Mouse (Mus musculus) heart, embryonic 14.5 days (tissue): ENCODE measurements around the gene Sox2. TPM values are rescaled to one million over a fixed set of nuclear protein-coding genes. Genes with fewer than 3 reads are reported as not detected.

Experiments
- ATAC-seq: fragments of 200-750 bp; cut with Nextera tagmentation; 2 replicates; pipeline ENCODE4 v1.8.0; 2017; ENCODE audit warnings: low read depth, moderate TSS enrichment; ENCODE audit not compliant: insufficient number of reproducible peaks, insufficient read depth, low FRiP score
- H3K27ac ChIP-seq, 2 experiments: fragments of 200-500 bp in 1 of 2; fragments of 300-500 bp in 1 of 2; sonication (generic) in 1 of 2; replicated peaks in 1 of 2; 2 replicates each; pipeline ENCODE4 v1.5.1; 2012 to 2014; ENCODE audit warnings: low read depth in 2 of 2, low read length in 2 of 2, control low read depth in 1 of 2, mild to moderate bottlenecking in 1 of 2, mixed read lengths in 1 of 2; ENCODE audit not compliant: control insufficient read depth in 1 of 2, insufficient read depth in 1 of 2
- H3K27me3 ChIP-seq: fragments of 300-500 bp; sonication (generic); 2 replicates; pipeline ENCODE4 v1.6.1; 2014; ENCODE audit warnings: mild to moderate bottlenecking, low read length, control low read depth; ENCODE audit not compliant: control insufficient read depth, insufficient read depth
- H3K36me3 ChIP-seq: fragments of 300-500 bp; sonication (generic); 2 replicates; pipeline ENCODE4 v1.6.1; 2014; ENCODE audit warnings: mild to moderate bottlenecking, control low read depth, low read length, mixed read lengths; ENCODE audit not compliant: control insufficient read depth, insufficient read depth
- H3K4me1 ChIP-seq, 2 experiments: fragments of 200-500 bp in 1 of 2; fragments of 300-500 bp in 1 of 2; sonication (generic) in 1 of 2; 2 replicates each; pipeline ENCODE4 v1.6.1; 2012 to 2014; ENCODE audit warnings: low read length in 2 of 2, control low read depth in 1 of 2, mixed read lengths in 1 of 2; ENCODE audit not compliant: control insufficient read depth in 2 of 2, insufficient read depth in 2 of 2
- H3K4me2 ChIP-seq: fragments of 300-500 bp; sonication (generic); 2 replicates; pipeline ENCODE4 v1.6.1; 2014; ENCODE audit warnings: mild to moderate bottlenecking, low read length
- H3K4me3 ChIP-seq, 2 experiments: fragments of 200-500 bp in 1 of 2; fragments of 300-500 bp in 1 of 2; sonication (generic) in 1 of 2; 2 replicates each; pipeline ENCODE4 v1.5.1; 2012 to 2014; ENCODE audit warnings: low read length in 2 of 2, mild to moderate bottlenecking in 2 of 2, control low read depth in 1 of 2, low read depth in 1 of 2, moderate library complexity in 1 of 2; ENCODE audit not compliant: control insufficient read depth in 1 of 2, insufficient read depth in 1 of 2
- H3K9ac ChIP-seq: fragments of 300-500 bp; sonication (generic); 2 replicates; pipeline ENCODE4 v1.6.1; 2014; ENCODE audit warnings: mild to moderate bottlenecking, low read length
- H3K9me3 ChIP-seq: fragments of 300-500 bp; sonication (generic); 2 replicates; pipeline ENCODE4 v1.6.1; 2016; ENCODE audit warnings: low read length, control low read depth; ENCODE audit not compliant: control insufficient read depth
- WGBS: fragments of 180-500 bp; shearing (Covaris S2); extraction: QIAGEN DNeasy Blood & Tissue Kit; methylation state at CpG from one replicate; pipeline ENCODE4 v1.1.7; 2014; 5-methylcytosine and 5-hydroxymethylcytosine counted together
- polyA plus RNA-seq: library from polyadenylated mRNA; unstranded; fragments of >200 nt; fragmentation: Nextera tagmentation; extraction: Ambion mirVana; gene quantifications from 2 replicates; pipeline ENCODE4 v1.2.1, GENCODE M21; 2014

The Sox2 gene
- 0.24 TPM in 1 of 2 replicates, not detected in the other for polyA plus RNA-seq

DNA sequence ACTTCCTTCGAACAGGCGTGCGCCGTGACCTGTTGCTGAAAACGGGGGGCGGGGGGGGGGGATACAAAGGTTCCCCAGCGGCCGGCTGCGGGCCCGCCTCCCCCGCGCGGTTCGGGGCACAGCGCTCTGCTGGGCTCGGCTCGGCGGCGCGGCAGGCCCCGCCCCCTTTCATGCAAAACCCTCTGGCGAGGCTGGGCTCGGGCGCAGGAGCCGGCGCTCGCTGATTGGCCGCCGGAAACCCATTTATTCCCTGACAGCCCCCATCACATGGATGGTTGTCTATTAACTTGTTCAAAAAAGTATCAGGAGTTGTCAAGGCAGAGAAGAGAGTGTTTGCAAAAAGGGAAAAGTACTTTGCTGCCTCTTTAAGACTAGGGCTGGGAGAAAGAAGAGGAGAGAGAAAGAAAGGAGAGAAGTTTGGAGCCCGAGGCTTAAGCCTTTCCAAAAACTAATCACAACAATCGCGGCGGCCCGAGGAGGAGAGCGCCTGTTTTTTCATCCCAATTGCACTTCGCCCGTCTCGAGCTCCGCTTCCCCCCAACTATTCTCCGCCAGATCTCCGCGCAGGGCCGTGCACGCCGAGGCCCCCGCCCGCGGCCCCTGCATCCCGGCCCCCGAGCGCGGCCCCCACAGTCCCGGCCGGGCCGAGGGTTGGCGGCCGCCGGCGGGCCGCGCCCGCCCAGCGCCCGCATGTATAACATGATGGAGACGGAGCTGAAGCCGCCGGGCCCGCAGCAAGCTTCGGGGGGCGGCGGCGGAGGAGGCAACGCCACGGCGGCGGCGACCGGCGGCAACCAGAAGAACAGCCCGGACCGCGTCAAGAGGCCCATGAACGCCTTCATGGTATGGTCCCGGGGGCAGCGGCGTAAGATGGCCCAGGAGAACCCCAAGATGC lies at the start of gene Sox2:
Sox2 (plus strand) TSS at position 680 of the 895 bp plus-strand sequence.
- no peak within 1 kb of the TSS for H3K27ac ChIP-seq
- ATAC-seq: peak; percentile 80
- under 1% methylated on average over 83 of the region's 86 CpGs for WGBS
- no peaks in the 10 kb centered on the region for H3K36me3 ChIP-seq
- H3K4me3 ChIP-seq: peak within 1 kb of the TSS; percentile 41 to 43
- H3K9me3 ChIP-seq: no peaks in the 10 kb centered on the region
- H3K4me2 ChIP-seq: peak within 1 kb of the TSS; percentile 71
- peak within 1 kb of the TSS; percentile 45; the same call in 1 of the 2 replicates for H3K9ac ChIP-seq
- peaks cover 8 to 19% of the 10 kb centered on the region in 2 experiments; a peak in 3 of 4 replicates for H3K4me1 ChIP-seq
- H3K27me3 ChIP-seq: peaks cover 91% of the 10 kb centered on the region

DNA sequence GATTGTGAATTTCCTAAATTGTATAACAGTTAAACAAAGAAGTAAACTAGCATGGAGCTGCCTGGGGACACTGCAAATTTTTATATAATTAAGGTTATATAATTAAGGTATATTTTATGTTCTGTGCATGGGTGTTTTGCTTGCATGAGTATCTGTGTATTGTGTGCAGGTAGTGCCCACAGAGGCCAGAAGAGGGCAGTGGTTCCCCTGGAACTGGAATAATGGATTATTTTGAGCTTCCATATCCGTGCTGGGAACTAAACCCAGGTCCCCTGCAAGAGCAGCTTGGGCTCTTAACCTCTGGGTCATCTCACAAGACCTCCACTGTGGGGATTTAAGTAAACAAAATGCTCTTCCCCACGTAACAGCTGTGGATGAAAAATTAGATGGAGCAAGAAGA lies 49.1 kb upstream of the Sox2 start:
- ATAC-seq: no peak
- Histone ChIP-seq H3K9me3 (no peaks in the 10 kb centered on the region), H3K4me3 (no peak overlapping the region), H3K36me3 (no peaks in the 10 kb centered on the region), H3K27ac (no peak overlapping the region), H3K9ac (no peak overlapping the region), H3K4me1 (no peaks in the 10 kb centered on the region), H3K27me3 (no peaks in the 10 kb centered on the region), H3K4me2 (no peak overlapping the region)
- WGBS: 85% methylated on average over 2 of the region's 2 CpGs

DNA sequence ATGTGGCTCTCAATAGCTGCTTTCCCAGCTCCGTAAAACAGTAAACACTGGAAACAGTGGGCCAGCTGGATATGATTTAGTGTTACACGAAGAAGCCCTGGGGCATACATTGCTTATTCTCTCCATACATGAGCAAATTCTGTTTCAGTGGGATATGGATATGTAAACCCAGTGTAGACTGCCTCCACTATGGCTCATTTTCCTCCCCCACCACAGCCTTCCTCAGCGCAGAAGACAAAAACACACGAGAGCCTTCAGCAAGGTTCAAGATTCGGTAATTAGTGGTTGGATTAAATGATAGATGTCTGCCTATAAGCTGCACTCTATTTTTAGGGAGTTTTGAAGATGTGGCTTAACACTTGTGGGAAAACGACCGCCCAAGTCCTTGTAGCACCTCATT lies 36.1 kb upstream of the Sox2 start:
- 86% methylated on average over 7 of the region's 7 CpGs for WGBS
- H3K27me3 ChIP-seq: no peaks in the 10 kb centered on the region
- no peaks in the 10 kb centered on the region for H3K36me3 ChIP-seq
- H3K9me3 ChIP-seq: no peaks in the 10 kb centered on the region
- H3K9ac ChIP-seq: no peak overlapping the region
- no peak overlapping the region for H3K27ac ChIP-seq
- ATAC-seq: no peak
- H3K4me3 ChIP-seq: no peak overlapping the region
- H3K4me1 ChIP-seq: no peaks in the 10 kb centered on the region; a peak in 1 of 4 replicates
- no peak overlapping the region for H3K4me2 ChIP-seq

DNA sequence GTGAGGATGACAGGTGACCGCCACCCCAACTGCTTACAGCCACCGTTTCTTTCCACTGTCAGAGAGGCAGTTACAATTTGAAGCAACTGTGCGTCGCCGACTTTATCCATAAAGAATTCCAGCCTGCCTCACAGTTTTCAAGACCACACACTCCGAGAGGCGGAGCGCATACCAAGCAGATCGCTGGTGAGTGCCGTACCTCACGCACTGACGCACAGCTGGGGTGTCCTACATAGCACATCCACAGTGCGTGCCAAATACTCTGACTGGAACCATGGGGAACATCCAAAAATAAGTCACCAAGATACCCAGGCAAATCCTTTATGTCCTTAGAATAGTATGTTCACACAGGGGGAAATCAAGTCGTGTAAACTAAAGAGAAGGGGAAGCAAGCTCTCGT lies 34.7 kb upstream of the Sox2 start:
- H3K4me3 ChIP-seq: no peak overlapping the region
- 47% methylated on average over 15 of the region's 15 CpGs for WGBS
- H3K27ac ChIP-seq: no peak overlapping the region
- H3K4me2 ChIP-seq: peak overlapping the region; percentile 29
- no peak overlapping the region for H3K9ac ChIP-seq
- no peaks in the 10 kb centered on the region for H3K36me3 ChIP-seq
- no peak for ATAC-seq
- no peaks in the 10 kb centered on the region for H3K9me3 ChIP-seq
- H3K27me3 ChIP-seq: no peaks in the 10 kb centered on the region
- H3K4me1 ChIP-seq: no peaks in the 10 kb centered on the region; a peak in 1 of 4 replicates

DNA sequence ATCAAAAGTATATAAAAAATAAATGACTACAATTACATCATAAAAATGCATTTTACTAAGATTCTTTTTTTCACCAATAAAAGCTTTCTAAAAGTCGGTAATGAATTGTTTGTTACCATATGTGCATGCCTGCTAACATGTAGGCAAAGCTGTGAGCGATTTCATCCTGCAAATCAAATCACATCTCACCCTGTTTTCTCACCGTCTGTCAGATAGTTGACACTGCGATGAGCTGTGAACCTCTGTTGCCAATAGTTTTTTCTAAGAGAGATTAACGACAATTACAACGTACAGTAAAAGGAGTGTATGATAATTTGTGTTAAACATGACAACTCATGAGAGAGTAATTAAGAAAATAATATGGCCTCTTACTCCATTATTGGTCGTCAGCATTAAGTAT lies 31.3 kb upstream of the Sox2 start:
- Histone ChIP-seq H3K27ac (no peak overlapping the region), H3K9ac (no peak overlapping the region), H3K4me1 (no peaks in the 10 kb centered on the region; a peak in 1 of 4 replicates), H3K27me3 (no peaks in the 10 kb centered on the region), H3K36me3 (no peaks in the 10 kb centered on the region), H3K4me3 (no peak overlapping the region), H3K9me3 (no peaks in the 10 kb centered on the region), H3K4me2 (no peak overlapping the region)
- ATAC-seq: no peak
- 65% methylated on average over 7 of the region's 7 CpGs for WGBS

DNA sequence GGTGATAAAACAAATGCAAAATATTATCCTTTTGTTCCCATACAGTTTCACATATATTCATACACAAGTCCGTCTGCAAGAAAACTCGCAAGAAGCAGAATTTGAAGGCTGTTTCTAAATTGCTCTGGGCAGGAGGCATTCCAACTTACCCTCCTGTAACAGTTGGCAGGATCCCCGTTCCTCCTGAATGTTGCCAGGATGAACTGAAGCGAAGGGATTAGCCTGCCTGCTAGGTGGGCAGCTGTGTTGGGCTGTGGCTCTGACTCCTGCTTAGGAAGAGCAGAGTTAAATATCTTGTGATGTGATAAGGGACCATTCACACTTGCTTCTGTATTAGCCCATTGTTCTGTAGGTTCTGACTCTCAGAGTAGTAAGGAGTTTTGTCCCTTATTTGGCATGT lies 30.1 kb upstream of the Sox2 start:
- Histone ChIP-seq H3K27ac (no peak overlapping the region), H3K4me2 (no peak overlapping the region), H3K9ac (no peak overlapping the region), H3K4me3 (no peak overlapping the region), H3K36me3 (no peaks in the 10 kb centered on the region), H3K9me3 (no peaks in the 10 kb centered on the region), H3K27me3 (no peaks in the 10 kb centered on the region), H3K4me1 (no peaks in the 10 kb centered on the region; a peak in 1 of 4 replicates)
- ATAC-seq: no peak
- whole genome bisulfite sequencing: 61% methylated on average over 4 of the region's 4 CpGs

DNA sequence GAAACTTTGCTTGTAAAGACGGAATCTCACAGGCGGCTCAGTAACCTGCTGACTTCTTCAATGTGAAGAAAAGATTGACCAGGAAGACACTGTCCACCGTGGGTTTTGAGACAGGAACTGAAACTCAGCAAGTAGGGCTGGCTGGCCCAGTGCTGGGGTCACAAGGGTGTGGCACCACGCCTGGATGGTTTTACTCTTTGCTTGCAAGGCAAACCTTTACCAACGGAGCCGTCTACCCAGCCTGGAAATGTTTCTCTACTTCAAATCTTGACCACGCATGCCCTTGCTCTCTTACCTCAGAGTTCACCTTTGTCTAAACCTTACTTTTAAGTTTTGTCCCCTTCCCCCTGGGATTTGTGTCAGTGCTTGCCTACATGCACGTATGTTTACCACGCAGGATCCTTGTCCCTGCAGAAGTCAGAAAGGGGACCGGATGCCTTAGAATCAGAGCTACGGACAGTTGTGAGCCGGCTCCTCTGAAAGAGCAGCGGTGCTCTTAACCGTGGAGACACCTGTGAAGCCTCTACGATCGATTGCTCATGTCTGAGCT lies 25.4 kb upstream of the Sox2 start:
- 85% methylated on average over 16 of the region's 16 CpGs for WGBS
- Histone ChIP-seq H3K27me3 (no peaks in the 10 kb centered on the region), H3K4me3 (no peak overlapping the region), H3K4me1 (no peaks in the 10 kb centered on the region), H3K36me3 (no peaks in the 10 kb centered on the region), H3K4me2 (no peak overlapping the region), H3K9me3 (no peaks in the 10 kb centered on the region), H3K9ac (no peak overlapping the region), H3K27ac (no peak overlapping the region)
- no peak for ATAC-seq
